Mouse (Mus musculus) kidney, postnatal 0 days (tissue): ENCODE results near the gene Ccdc85c. TPM values are rescaled to one million over a fixed set of nuclear protein-coding genes. Genes with fewer than 3 reads are reported as not detected.
A peak's percentile ranks its signal among the peaks of the same experiment; 100 is the strongest.

ENCODE experiments used
- ATAC-seq: fragments of 200-750 bp; cut with Nextera tagmentation; replicated peaks from 2 replicates; pipeline ENCODE4 v1.8.0; 2017; ENCODE audit warnings: low read depth, moderate number of reproducible peaks, moderate TSS enrichment, moderate library complexity; ENCODE audit not compliant: low FRiP score
- DNase-seq: peaks from one replicate; pipeline ENCODE4 v3.0.0-alpha.2; 2016; ENCODE audit warnings: low spot score
- H3K27ac ChIP-seq: fragments of 300-500 bp; sonication (generic); 2 replicates; pipeline ENCODE4 v1.5.1; 2014; ENCODE audit warnings: mild to moderate bottlenecking
- H3K27me3 ChIP-seq: fragments of 300-500 bp; sonication (generic); 2 replicates; pipeline ENCODE4 v1.6.1; 2014; ENCODE audit warnings: low read length, mixed read lengths; ENCODE audit not compliant: insufficient read depth
- H3K36me3 ChIP-seq: fragments of 300-500 bp; sonication (generic); 2 replicates; pipeline ENCODE4 v1.6.1; 2014; ENCODE audit warnings: low read length, mixed read lengths; ENCODE audit not compliant: insufficient read depth
- H3K4me1 ChIP-seq: fragments of 300-500 bp; sonication (generic); replicated peaks from 2 replicates; pipeline ENCODE4 v1.6.1; 2014; ENCODE audit warnings: antibody characterized with exemption, low read length, mixed read lengths; ENCODE audit not compliant: insufficient read depth
- H3K4me2 ChIP-seq: fragments of 300-500 bp; sonication (generic); 2 replicates; pipeline ENCODE4 v1.6.1; 2014; ENCODE audit warnings: mild to moderate bottlenecking, low read length, moderate library complexity, mixed read lengths
- H3K4me3 ChIP-seq: fragments of 300-500 bp; sonication (generic); replicated peaks from 2 replicates; pipeline ENCODE4 v1.5.1; 2014; ENCODE audit warnings: low read depth, low read length
- H3K9ac ChIP-seq: fragments of 300-500 bp; sonication (generic); 2 replicates; pipeline ENCODE4 v1.6.1; 2014; ENCODE audit warnings: low read depth, low read length
- H3K9me3 ChIP-seq: fragments of 300-500 bp; sonication (generic); replicated peaks from 2 replicates; pipeline ENCODE4 v1.6.1; 2016; ENCODE audit warnings: low read length, inconsistent platforms, mixed read lengths
- CTCF ChIP-seq: IDR thresholded peaks from 2 replicates; pipeline ENCODE4 v1.5.1; 2016; ENCODE audit warnings: antibody characterized with exemption, low read depth, mild to moderate bottlenecking, moderate library complexity
- WGBS: fragments of 180-500 bp; shearing (Covaris S2); extraction: QIAGEN DNeasy Blood & Tissue Kit; methylation state at CpG from one replicate; pipeline ENCODE4 v1.1.7; 2014; 5-methylcytosine and 5-hydroxymethylcytosine counted together
- polyA plus RNA-seq: library from polyadenylated mRNA; unstranded; fragments of >200 nt; fragmentation: Nextera tagmentation; extraction: Ambion mirVana; gene quantifications from 2 replicates; pipeline ENCODE4 v1.2.1, GENCODE M21; 2015

The Ccdc85c gene
- polyA plus RNA-seq, 1 experiment from 2014 or later = 7.7 TPM

DNA sequence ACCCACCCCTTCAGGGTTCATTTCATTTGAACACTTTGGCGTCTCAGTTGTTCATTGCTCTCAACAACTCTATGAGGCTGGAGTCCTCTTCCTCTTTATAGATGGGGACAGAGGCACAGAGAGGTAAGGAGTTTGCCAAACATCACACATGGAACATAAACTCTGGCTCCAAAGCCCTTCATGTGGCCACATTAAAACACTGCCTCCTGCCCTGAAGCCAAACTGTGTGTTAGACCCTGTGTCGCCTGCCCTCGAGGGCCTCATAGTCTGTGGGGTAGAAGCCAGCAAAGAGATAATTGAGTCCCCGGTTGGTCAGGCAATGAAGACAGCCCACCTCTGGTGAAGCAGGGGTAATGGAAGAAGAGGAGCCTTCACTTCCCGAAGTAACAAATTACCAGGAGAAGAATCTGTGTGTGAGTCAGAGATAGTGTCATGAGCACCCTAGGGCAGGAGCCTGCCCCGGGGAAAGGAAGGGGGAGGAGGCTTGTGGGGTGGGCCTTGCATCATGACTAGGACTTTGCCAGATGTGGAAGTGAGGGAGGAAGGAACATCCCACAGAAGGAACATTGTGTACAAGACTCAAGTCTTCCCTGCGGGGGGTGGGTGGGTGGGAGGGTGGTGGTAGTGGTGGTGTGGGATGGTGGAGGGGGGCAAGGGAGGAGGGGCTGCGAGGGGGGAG, 34.0 kb upstream of the Ccdc85c start:
- no peak overlapping the region for H3K4me3 ChIP-seq
- DNase-seq = no peak
- TF ChIP-seq CTCF = no peak
- peaks cover 8% of the 10 kb centered on the region for H3K4me1 ChIP-seq
- 47% methylated on average over 8 of the region's 8 CpGs for WGBS
- ATAC-seq = no peak
- no peak overlapping the region for H3K4me2 ChIP-seq
- no peak overlapping the region for H3K27ac ChIP-seq
- no peaks in the 10 kb centered on the region for H3K36me3 ChIP-seq
- H3K9me3 ChIP-seq = no peaks in the 10 kb centered on the region
- no peak overlapping the region for H3K9ac ChIP-seq
- peaks cover 4% of the 10 kb centered on the region; the same call in 1 of the 2 replicates for H3K27me3 ChIP-seq

DNA sequence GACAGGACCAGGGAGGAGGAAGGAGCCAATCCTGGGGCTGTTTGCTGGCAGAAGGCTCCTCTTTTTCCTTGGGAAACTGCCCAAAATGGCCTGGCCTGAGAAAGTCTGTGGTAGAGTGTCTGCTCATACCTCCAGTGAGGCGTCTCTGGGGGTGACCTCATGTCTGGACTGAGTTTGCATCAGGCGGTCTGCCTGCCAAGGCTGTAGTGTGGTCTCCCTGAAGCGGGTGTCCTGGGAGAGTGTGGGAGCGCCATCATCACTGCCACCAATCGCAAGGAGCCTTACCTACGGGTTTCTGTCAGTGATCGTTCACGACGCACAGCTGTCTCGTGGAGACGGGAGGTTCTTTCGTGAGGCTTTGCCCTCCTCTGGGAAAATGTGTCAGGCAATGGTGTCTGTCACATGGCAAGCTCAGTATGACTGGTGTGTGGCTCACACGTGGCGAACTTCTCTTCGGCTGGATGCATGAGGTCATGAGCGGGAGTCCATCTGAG, 33.2 kb upstream of the Ccdc85c start:
- H3K36me3 ChIP-seq = no peaks in the 10 kb centered on the region
- peaks cover 8% of the 10 kb centered on the region for H3K4me1 ChIP-seq
- H3K27ac ChIP-seq = no peak overlapping the region
- no peak overlapping the region for H3K4me3 ChIP-seq
- DNase-seq = no peak
- WGBS = 77% methylated on average over 16 of the region's 16 CpGs
- no peak for ATAC-seq
- no peaks in the 10 kb centered on the region for H3K9me3 ChIP-seq
- H3K27me3 ChIP-seq = peaks cover 4% of the 10 kb centered on the region; the same call in 1 of the 2 replicates
- H3K9ac ChIP-seq = no peak overlapping the region
- no peak for TF ChIP-seq CTCF
- H3K4me2 ChIP-seq = no peak overlapping the region

DNA sequence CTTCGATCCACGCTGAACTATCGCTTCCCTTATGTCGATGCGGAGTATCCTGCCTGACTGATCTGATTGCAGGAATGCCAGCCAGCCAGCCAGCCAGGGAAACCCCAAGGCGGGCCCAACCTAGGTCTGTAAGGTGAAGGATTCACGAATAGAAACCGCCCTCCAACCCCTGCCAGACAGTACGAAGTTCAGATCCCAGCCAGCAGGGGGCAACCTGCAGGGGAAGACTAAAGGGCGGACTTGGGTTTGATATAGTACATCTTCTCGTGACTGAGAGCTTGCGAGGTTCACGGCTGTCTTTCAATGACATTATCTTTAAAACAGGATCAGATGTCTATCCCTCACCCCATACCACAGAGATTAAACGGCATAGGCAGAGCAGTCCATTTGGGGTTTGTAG, 32.3 kb upstream of the Ccdc85c start:
- Histone ChIP-seq H3K4me2 (no peak overlapping the region; the same call in 1 of the 2 replicates), H3K9me3 (no peaks in the 10 kb centered on the region), H3K9ac (no peak overlapping the region), H3K27me3 (peaks cover 4% of the 10 kb centered on the region; the same call in 1 of the 2 replicates), H3K4me3 (no peak overlapping the region), H3K36me3 (no peaks in the 10 kb centered on the region), H3K4me1 (peaks cover 8% of the 10 kb centered on the region), H3K27ac (no peak overlapping the region)
- TF ChIP-seq CTCF = peak; percentile 80
- ATAC-seq (no peak), DNase-seq (peak; percentile 67)
- WGBS = 21% methylated on average over 14 of the region's 14 CpGs

DNA sequence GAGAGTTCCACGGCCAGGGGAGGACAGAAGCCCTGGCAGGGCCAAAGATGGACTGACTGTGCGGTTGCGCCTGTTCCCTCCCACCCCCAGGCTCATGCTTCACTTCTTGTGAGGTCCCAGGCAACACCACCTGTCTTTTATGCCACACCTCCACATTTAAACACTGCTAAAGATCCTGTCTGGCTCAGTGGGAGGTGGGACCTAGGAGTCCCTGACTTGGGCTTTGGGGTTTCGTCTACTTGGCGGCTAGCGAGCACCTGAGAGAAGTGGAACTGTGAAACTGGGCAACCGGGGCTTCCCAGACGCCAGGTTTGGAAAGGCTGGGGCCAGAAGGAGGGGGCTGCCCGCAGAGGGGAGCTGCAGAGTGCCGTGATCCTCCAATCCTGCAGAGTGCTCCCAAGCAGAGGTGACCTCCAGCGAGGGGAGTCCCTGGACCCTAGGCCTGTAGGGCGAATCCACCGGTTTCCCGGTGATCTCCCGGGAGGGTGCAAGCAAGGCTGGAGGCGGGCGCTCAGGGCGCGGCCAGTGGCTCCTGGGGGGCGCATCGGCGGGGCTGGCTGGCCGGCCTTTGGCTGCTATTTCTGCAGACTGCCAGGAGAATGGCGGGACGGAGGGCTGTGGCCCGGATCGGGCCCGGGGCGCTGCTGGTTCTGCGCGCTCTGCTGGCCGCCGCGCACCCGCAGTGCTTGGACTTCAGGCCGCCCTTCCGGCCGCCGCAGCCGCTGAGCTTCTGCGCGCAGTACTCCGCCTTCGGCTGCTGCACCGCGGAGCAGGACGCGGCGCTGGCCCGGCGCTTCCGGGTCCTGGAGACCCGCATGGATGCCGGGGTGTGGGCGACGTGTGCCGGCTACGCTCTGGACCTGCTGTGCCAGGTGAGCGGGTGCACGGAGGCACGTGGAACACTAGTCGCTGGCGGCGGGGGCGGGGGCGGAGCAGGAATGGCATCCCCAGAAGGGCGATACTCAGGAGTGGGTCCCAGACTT, 30.9 kb upstream of the Ccdc85c start, which contains the start of gene Hhipl1:
Gene Hhipl1 (plus strand): TSS at position 459 of the 983 bp plus-strand sequence.
- Histone ChIP-seq H3K9me3 (no peaks in the 10 kb centered on the region), H3K9ac (peak within 1 kb of the TSS; percentile 68), H3K4me3 (peak within 1 kb of the TSS; percentile 49), H3K27ac (no peak within 1 kb of the TSS), H3K4me1 (peaks cover 5% of the 10 kb centered on the region), H3K4me2 (peak within 1 kb of the TSS; percentile 95), H3K27me3 (peaks cover 4% of the 10 kb centered on the region; the same call in 1 of the 2 replicates), H3K36me3 (no peaks in the 10 kb centered on the region)
- TF ChIP-seq CTCF = no peak; the same call in 1 of the 2 replicates
- ATAC-seq (peak; percentile 37), DNase-seq (peak; percentile 79)
- 2% methylated on average over 61 of the region's 67 CpGs for WGBS

DNA sequence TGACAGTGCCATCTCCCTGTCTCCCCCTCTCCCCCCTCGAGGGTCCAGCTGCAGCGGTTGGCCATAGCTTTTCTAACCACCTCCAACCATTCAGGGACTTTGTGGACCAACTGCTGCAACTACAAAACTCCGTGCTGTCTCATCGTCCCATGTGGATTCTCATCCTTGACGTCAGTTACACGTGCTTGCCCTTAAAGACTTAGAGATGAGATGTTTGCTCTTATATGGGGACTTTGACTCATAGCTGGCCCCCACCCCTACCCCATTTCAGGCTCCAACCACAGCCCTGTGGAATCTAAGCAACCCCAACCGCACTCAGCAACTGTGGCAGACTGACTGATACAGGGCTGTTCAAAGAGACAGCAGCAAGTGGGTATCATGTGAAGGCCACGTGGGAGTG, 29.9 kb upstream of the Ccdc85c start:
- peaks cover 5% of the 10 kb centered on the region for H3K4me1 ChIP-seq
- DNase-seq (no peak), ATAC-seq (no peak)
- H3K9me3 ChIP-seq = no peaks in the 10 kb centered on the region
- no peaks in the 10 kb centered on the region for H3K36me3 ChIP-seq
- no peak overlapping the region for H3K4me3 ChIP-seq
- 70% methylated on average over 8 of the region's 8 CpGs for WGBS
- no peak overlapping the region for H3K9ac ChIP-seq
- no peak overlapping the region for H3K27ac ChIP-seq
- TF ChIP-seq CTCF = no peak
- peaks cover 4% of the 10 kb centered on the region; the same call in 1 of the 2 replicates for H3K27me3 ChIP-seq
- H3K4me2 ChIP-seq = no peak overlapping the region

DNA sequence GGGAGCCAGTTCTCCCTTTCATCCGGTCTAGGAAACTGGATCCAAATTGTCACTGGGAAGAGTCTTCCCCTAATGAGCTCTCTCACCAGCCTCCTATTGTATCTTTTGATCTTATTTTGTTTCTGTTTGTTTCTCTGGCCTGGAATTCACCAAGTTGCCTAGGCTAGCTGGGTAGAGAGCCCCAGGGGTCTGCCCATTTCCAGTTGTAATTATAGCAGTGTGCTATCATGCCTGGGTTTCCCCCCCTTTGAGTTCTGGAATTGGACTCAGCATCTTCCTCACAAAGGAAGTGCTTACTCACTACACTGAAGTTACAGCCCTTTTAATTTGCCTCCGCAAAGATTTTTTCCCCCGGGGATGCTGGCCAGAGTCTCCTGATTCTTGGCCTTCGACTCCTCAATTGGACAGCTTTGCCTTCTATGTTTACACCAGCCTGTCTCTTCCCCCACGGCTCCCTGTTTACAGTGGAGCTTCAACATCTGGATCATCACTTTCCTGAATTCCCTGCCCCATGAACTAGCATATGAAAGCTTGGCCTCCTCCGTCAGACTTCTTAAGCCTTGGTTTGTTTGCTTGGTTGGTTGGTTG, 28.6 kb upstream of the Ccdc85c start:
- H3K4me1 ChIP-seq = peaks cover 5% of the 10 kb centered on the region
- WGBS = 47% methylated on average over 6 of the region's 6 CpGs
- no peak overlapping the region for H3K9ac ChIP-seq
- ATAC-seq (no peak), DNase-seq (no peak)
- no peaks in the 10 kb centered on the region for H3K36me3 ChIP-seq
- no peak overlapping the region for H3K4me3 ChIP-seq
- H3K27ac ChIP-seq = no peak overlapping the region
- no peak for TF ChIP-seq CTCF
- H3K27me3 ChIP-seq = peaks cover 4% of the 10 kb centered on the region; the same call in 1 of the 2 replicates
- H3K4me2 ChIP-seq = no peak overlapping the region
- no peaks in the 10 kb centered on the region for H3K9me3 ChIP-seq
